Mouse (Mus musculus): ENCODE data around the gene Gmnn. TPM values are rescaled to one million over a fixed set of nuclear protein-coding genes. Genes with fewer than 3 reads are reported as not detected.

The Gmnn gene
- total RNA-seq, 1 experiment from 2014 or later, result 21.8 TPM

DNA sequence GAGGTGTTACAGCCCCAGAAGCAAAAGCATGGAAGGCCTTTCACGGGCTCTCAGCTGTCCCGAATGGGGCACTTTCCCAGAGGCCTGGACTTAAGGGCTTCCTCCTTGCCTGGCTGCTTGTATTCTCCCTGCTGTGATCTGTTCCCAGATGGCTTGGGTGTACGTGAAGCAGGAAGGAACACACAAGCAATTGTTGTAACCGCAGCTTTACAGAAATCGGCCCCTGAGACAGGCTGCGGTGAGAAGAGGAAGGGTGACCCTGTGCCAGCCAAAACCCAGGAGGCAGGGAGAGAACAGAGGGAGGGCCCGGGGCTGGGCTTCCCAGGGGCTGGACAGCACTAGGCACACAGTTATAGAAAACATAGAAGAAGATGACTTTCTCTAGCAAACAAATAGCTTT lies 50.8 kb downstream of the Gmnn start:
- DNase-seq, result no peak

DNA sequence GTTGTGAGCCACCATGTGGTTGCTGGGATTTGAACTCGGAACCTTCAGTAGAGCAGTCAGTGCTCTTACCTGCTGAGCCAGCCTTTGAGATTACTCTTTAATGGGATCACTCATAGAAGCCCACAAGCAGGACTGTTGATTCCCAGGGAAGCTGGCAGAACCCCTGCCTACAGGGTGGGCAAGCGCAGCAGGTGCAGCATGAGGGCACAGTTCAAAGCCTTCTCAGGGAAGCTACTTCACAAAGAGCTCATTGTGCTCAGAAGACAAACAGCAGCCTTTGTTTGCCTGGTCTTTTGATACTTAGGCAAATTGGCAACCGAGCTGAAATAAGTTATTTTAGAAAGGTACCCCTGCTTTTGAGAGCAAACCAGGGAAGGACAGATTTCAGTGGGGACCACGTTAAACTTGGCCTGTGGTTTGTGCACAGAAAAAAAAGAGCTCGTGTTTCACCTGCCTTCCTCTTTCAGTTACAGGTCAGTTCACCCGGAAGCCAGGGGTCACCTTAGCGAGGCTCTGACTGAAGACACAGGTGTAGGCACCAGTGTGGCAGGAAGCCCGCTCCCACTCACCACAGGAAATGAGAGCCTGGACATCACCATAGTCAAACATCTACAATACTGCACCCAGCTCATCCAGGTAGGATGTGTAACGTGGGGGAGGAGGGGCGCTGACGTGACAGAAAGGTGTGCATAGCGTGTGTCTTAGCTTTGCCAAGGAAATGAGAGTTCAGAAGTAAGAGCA lies 51.9 kb downstream of the Gmnn start:
- no peak for DNase-seq

GRCm38 (mm10) chr13:24702128-24702527 lies 59.6 kb downstream of the Gmnn start:
- DNase-seq, result no peak

Other genes starting within 250 kb of the Gmnn start
- gene Ripor2, start 179.7 kb downstream of the Gmnn start, total RNA-seq (2021), result 3.4 and 20.0 TPM in 2 replicates
- gene Armh2, start 20.7 kb downstream of the Gmnn start, total RNA-seq (2021), result not detected in 2 replicates
- 168 and 171 TPM in 2 replicates for gene BC005537, start 39.7 kb upstream of the Gmnn start, total RNA-seq (2021)
- 135 and 157 TPM in 2 replicates for gene Acot13, start 69.6 kb upstream of the Gmnn start, total RNA-seq (2021)
- gene Tdp2, start 69.8 kb upstream of the Gmnn start, total RNA-seq (2021), result 24.3 and 26.0 TPM in 2 replicates
- 0.83 and 1.3 TPM in 2 replicates for gene D130043K22Rik, start 83.2 kb upstream of the Gmnn start, total RNA-seq (2021)
- 13.6 and 18.5 TPM in 2 replicates for gene Aldh5a1, start 175.7 kb upstream of the Gmnn start, total RNA-seq (2021)
- gene Gpld1, start 181.2 kb upstream of the Gmnn start, total RNA-seq (2021), result 5.1 and 13.5 TPM in 2 replicates